Mouse (Mus musculus): Measurements from ENCODE around the gene Clcn1. TPM values are rescaled to one million over a fixed set of nuclear protein-coding genes. Genes with fewer than 3 reads are reported as not detected.

The Clcn1 gene
- total RNA-seq, 2 experiments from 2014 or later, result 2.7 to 3.6 TPM

DNA sequence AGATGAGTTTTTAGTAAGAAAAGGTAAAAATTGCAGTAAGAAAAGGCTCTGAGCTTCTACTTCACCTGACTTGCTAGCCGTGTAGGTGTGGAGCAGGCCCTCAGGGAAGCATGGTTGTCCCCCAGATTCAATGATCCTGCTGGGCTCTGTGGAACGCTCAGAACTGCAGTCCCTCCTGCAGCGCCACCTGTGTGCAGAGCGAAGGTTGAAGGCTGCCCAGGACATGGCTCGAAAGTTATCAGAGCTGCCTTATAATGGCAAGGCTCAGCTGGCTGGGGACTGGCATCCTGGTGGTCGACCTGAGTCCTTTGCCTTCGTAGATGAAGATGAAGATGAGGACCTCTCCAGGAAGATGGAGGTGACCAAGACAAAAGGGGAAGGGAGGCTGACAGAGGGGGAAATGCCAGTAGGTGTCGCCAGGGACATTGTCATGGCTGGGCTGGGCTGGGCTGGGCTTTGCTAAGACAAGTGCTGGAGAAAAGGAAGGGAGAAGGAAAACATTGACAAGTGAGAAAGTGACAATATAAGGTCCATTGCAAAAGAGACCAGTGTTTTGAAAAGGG is 23.4 kb downstream of the Clcn1 start:
- no peak for DNase-seq

DNA sequence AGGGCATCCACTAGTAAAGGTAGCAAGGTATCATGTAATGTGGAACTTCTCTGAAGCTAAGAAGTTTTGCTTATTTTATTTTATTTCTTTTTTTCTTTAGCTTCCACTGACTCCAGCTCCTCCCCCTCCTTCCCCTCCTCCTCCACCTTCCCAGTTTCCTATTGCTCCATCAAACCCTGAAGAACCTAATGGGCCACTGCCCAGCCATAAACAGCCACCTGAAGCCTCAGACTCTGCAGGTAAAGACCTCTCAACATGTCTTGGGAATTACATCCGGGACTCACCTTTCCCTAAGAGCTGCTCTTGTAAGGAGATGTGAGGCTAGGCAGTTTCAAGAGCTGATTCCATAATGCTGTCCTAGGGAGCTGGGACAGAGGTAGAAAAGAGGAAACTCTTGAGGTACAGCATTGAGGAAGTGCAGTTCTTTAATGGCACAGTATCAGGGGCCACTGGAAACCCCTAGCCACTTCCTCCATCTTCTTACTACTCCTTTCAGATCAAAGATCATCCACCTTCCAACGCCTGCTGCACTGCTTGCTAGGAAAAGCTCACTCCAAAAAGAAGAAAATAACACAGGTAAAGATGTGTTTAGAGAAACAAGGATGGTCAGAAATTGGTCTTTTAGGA is 24.1 kb downstream of the Clcn1 start:
- DNase-seq, result no peak

- DNase-seq, result no peak
These were observed 31.8 kb downstream of the Clcn1 start for GRCm38 (mm10) chr6:42318293-42318692.

DNA sequence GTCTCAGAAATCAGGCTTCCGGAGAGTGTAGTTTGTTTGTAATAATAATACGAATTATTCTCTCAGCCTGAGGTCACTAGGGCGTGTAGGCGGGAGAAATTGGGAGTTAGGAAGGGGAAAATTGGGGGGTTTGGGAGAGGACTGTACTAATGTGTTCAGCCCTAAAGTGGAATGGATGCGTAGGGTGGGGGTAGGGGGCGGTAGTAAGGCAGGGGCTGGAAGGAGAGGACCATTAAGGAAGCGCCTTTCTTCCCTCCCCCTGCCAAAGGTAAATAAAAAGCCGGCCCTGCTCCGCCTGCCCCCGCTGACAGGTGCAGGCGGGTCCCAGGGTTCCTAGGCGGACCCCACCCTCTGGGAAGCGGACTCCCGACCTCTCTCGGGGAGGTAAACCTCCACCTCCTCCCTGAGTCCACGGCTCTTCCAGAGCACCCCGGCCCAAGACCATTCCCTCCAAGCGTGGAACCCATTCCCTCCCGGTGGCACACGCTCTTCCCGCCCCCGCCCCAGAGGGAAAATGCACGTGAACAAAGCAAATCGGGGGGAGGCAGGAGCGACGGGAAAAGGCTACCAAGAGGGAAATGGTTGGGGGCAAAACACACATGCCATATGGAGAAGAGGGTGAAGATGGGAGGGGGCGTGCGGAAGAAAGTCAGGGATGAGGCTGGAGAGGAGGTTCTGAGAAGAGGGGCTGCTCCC is 37.0 kb downstream of the Clcn1 start:
- DNase-seq, result no peak

GRCm38 (mm10) chr6:42324067-42324481 is 37.6 kb downstream of the Clcn1 start:
- DNase-seq, result peak; percentile 37 to 41

GRCm38 (mm10) chr6:42324482-42325267 is 38.2 kb downstream of the Clcn1 start, which contains the start of gene Fam131b:
Fam131b (minus strand) TSS chr6:42324643.
- peak; percentile 78 to 82 for DNase-seq

DNA sequence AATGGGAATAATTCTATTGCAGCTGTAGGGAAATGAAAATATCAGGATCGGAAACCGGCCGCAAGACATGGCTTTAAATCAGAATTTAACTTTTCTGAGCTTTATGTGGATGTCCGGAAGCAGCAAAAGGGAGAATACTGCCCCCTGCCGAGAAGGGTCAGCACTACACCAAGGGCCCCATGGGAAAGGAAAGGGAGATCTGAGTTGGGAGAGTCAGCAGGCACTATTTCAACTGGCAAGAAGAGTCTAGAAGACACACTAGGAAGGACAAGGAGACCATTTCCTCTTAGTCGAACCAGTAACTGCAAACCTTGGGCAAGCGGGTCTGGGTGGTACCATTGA is 38.8 kb downstream of the Clcn1 start:
- peak; percentile 82 to 84 for DNase-seq

DNA sequence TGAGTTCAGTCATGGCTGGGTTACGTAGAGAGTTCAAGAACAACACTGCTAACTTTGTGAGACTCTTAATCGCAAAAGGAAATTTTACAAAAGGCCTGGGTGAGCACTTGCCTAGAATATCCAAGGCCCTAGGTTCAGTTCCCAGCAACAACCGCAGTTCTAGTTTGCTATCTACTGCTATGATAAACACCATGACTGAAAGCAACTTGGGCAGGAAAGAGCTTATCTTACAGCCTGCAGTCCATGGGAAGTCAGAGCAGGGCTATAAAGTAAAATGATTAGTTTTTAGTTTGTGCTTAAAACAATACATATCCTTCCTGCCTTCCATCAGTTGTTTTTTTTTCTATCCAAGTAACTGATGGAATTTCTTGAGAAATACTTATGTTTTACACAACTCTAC is 40.0 kb downstream of the Clcn1 start:
- no peak for DNase-seq

GRCm38 (mm10) chr6:42328757-42329156 is 42.3 kb downstream of the Clcn1 start:
- DNase-seq, result no peak

GRCm38 (mm10) chr6:42330216-42330615 is 43.7 kb downstream of the Clcn1 start:
- no peak for DNase-seq

GRCm38 (mm10) chr6:42330946-42331345 is 44.5 kb downstream of the Clcn1 start:
- DNase-seq, result no peak

DNA sequence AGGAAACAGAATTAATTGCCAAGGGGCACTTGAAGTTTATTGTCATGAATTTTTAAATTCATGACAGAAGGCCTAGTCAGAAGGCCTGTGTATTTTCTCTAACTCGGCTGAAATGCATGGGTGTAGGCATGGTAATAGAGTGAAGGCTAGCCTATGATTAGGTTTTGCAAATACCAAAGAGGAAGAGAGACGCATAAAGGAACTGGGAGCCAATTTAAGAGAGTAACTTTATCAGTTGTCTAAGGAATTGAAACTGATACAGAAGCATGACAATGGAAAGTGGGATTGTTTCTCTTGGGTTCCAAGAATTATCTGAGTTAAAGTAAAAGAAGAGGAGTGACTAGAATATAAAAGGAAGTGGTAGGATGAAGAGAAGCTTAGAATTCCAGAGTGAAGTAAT is 52.7 kb downstream of the Clcn1 start:
- no peak for DNase-seq

- no peak for DNase-seq
These were observed 53.5 kb downstream of the Clcn1 start for GRCm38 (mm10) chr6:42339981-42340380.

DNA sequence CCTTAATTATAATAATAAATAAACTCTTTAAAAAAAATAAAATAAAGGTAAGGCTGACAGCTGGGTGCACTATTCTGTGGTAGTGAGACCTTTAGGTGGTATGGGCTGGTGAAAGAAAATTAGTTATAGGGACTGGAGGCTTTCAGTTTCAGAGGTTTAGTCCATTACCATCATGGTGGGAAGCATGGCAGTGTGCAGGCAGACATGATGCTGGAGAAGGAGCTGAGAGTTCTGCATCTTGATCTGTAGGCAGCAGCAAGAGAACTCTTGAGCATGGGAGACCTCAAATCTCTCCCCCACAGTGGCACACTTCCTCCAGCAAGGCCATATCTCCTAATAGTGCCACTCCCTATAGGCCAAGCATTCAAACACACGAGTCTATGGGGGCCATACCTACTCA is 55.7 kb downstream of the Clcn1 start:
- DNase-seq, result no peak

DNA sequence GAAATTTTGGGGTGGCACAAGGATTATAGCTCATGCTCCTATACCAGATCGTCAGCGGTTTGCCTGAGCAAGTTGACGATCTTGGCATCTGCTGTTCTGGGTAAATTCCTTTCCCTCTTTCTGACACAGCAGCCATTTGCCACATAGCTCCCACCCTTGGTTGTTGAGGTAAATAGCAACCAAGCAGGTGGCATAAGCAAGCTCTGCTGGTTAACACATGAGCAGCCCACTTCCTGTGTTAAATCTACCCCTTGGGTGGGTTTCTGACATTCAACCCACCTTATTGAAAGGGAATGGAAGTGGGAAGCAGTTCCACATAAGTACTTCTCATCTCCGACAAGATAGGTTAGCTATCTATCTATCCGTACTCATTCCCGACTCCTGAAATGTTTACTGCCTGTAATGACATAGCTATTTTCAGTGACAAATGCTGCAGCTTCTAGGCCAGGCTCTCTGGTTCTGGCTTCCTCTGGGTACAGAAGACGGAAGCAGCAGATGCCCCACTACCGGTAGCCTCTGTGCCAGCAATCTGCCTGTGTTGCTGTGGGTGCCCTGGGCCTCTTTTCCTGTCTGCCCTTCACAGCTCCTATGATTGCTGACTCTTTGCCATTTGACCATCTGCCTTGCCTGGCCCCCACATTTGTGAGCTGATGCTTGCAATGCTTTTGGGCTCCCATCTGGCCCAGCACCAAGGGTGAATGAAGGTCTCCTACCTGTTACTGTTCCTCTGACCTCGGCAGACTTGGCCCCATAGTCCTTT is 57.1 kb downstream of the Clcn1 start:
- DNase-seq, result peak in 1 of 2 experiments; percentile 47

DNA sequence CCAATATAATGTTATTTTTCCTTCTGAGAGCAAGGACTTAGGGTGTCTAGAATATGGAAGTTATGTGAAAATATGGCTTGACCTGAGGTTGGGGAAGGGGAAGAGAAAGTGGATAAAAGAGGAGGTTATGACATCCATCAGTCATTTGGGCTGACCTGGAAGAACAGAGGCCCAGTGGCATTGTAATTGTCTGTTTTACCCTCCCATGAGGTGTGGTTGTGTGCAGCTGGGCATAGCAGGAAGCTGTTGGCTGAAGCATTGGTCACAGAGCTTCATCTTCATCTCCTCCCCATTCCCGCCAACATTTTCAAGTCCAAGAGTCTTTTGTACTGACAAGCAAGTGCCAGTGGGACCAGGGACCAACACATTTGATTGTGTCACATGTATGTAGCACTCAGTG is 57.8 kb downstream of the Clcn1 start:
- DNase-seq, result no peak

DNA sequence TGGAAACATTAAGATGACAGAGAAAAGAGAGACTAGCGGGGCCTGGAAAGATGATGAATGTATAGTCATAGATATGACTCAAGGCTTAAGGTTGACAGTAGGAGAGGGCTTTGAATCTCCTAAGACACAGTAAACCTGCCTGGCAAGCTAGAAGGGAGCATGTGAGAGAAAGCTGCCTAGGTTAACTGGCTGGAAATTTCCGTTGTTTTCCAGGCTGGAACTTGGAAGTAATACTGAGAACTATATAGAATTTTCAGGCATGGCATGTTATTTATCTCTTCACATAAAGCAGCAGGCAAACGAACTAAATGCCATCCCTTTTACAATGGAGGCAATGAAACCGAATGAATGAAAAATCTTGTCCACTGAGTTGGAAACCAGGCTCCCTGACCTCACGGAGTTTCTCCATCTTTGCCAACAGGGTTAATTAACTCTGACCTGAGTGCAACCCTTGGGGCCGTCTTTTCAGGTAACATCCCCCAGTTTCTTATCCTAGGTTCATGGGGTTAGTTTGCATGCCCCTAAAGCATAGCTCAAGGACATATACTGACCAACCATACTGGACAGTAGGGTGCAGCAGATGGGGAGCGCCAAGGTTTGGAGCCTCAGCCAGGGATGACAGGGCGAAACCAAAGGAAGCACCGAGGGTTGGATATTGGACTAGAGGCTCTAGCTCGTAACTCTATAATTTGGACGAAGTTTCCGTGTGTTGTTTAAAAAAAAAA is 62.0 kb downstream of the Clcn1 start:
- no peak for DNase-seq

- peak; percentile 61 to 63 for DNase-seq
These were observed 62.5 kb downstream of the Clcn1 start for GRCm38 (mm10) chr6:42349006-42349425.

DNA sequence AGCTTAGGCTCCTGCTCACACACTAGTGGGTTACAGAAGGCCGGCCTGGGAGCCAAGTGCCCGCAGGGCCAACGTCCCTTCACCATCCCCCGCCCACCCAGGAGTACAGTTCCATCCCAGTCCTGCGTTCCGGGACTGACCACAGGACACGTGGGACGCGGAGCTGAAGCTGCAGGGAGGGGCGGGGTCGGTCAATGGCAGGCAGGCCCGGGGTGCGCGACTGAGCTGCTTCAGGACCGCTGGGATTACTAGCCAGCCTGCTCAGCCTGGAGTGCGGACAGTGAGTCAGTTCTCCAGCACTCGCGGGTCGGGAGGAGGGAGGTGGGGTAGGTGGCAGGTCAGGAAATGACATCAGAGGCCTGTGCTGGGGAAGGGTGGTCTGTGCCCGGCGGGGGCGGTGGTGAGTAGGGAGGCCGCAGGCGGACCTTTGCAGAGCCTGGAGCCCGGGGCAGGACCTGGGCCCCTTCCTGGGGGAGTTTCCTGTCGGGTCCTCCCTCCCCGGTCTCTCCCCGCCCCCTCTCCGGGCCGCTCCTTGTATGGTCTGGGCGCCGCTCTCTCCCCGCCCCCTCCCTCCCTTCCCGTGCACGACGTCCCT is 63.0 kb downstream of the Clcn1 start, which contains the start of gene Zyx:
Gene Zyx (plus strand): TSS at position 205 of the 595 bp plus-strand sequence.
- DNase-seq, result peak; percentile 81 to 85

GRCm38 (mm10) chr6:42350021-42350967 is 63.8 kb downstream of the Clcn1 start:
- DNase-seq, result peak; percentile 51 to 68
